Mouse (Mus musculus) liver, embryonic 11.5 days (tissue): ENCODE measurements around the gene Gtf2a2. TPM values are rescaled to one million over a fixed set of nuclear protein-coding genes. Genes with fewer than 3 reads are reported as not detected.
A peak's percentile ranks its signal among the peaks of the same experiment; 100 is the strongest.

ENCODE experiments used
- ATAC-seq: fragments of 200-750 bp; cut with Nextera tagmentation; replicated peaks from 2 replicates; pipeline ENCODE4 v1.8.0; 2017; ENCODE audit warnings: moderate number of reproducible peaks, mild to moderate bottlenecking, moderate TSS enrichment, moderate library complexity; ENCODE audit not compliant: low FRiP score
- DNase-seq: peaks from one replicate; pipeline ENCODE4 v3.0.0-alpha.2; 2017; ENCODE audit warnings: low spot score
- H3K27ac ChIP-seq: fragments of 300-500 bp; sonication (generic); 2 replicates; pipeline ENCODE4 v1.5.1; 2014; ENCODE audit warnings: mild to moderate bottlenecking, low read depth, low read length, control low read depth
- H3K27me3 ChIP-seq: fragments of 300-500 bp; sonication (generic); replicated peaks from 2 replicates; pipeline ENCODE4 v1.6.1; 2014; ENCODE audit warnings: low read length, mixed read lengths; ENCODE audit not compliant: control insufficient read depth, insufficient read depth
- H3K36me3 ChIP-seq: fragments of 300-500 bp; sonication (generic); 2 replicates; pipeline ENCODE4 v1.6.1; 2014; ENCODE audit warnings: mild to moderate bottlenecking, low read length, moderate library complexity, mixed read lengths; ENCODE audit not compliant: control insufficient read depth, insufficient read depth
- H3K4me1 ChIP-seq: fragments of 300-500 bp; sonication (generic); replicated peaks from 2 replicates; pipeline ENCODE4 v1.6.1; 2014; ENCODE audit warnings: low read length, mixed read lengths; ENCODE audit not compliant: control insufficient read depth, insufficient read depth
- H3K4me2 ChIP-seq: fragments of 300-500 bp; sonication (generic); 2 replicates; pipeline ENCODE4 v1.6.1; 2014; ENCODE audit warnings: mild to moderate bottlenecking, control low read depth, moderate library complexity
- H3K4me3 ChIP-seq: fragments of 300-500 bp; sonication (generic); 2 replicates; pipeline ENCODE4 v1.5.1; 2014; ENCODE audit warnings: low read depth, low read length, control low read depth
- H3K9ac ChIP-seq: fragments of 300-500 bp; sonication (generic); 2 replicates; pipeline ENCODE4 v1.6.1; 2014; ENCODE audit warnings: low read depth, low read length, control low read depth
- H3K9me3 ChIP-seq: fragments of 300-500 bp; sonication (generic); 2 replicates; pipeline ENCODE4 v1.6.1; 2016; ENCODE audit warnings: low read length, inconsistent platforms, mixed read lengths; ENCODE audit not compliant: control insufficient read depth
- WGBS: fragments of 180-500 bp; shearing (Covaris S2); extraction: QIAGEN DNeasy Blood & Tissue Kit; methylation state at CpG from one replicate; pipeline ENCODE4 v1.1.7; 2014; 5-methylcytosine and 5-hydroxymethylcytosine counted together
- polyA plus RNA-seq: library from polyadenylated mRNA; unstranded; fragments of >200 nt; fragmentation: Nextera tagmentation; extraction: Ambion mirVana; gene quantifications from 2 replicates; pipeline ENCODE4 v1.2.1, GENCODE M21; 2014

Gtf2a2 gene
- polyA plus RNA-seq, 1 experiment from 2014 or later: 249 TPM

DNA sequence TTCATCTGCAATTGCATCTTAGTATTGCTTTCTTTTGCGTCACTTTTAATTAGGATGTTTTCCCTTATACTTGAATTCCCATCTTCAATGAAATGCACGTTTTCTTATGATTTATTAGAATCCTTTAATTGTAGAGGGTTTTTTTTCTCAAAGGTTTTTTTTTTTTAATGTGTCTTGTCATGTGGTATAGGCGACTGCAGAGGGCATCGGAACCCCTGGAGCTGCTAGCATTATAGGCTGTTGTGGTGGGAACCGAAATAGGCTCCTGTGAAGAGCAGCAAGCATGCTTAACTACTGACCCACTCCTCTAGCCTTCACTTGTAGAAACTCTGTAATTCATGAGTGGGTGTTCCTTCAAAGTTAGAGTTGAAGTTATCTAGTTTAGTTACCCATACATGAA is 22.0 kb upstream of the Gtf2a2 start:
- Histone ChIP-seq H3K36me3 (0 out of 2 replicates have a peak, but pooled peaks cover 2% of the 10 kb centered on the region), H3K27ac (no peak overlapping the region), H3K4me1 (peaks cover 28% of the 10 kb centered on the region)

GRCm38 (mm10) chr9:69992841-69993277 is 19.5 kb upstream of the Gtf2a2 start:
- no peak overlapping the region for H3K9ac ChIP-seq
- ATAC-seq (no peak), DNase-seq (no peak)
- peak overlapping the region; percentile 53; the same call in 1 of the 2 replicates for H3K27ac ChIP-seq
- H3K9me3 ChIP-seq: no peaks in the 10 kb centered on the region
- no peak overlapping the region for H3K4me3 ChIP-seq
- 40% methylated on average over 5 of the region's 5 CpGs for WGBS
- peaks cover 28% of the 10 kb centered on the region for H3K4me1 ChIP-seq
- peaks cover 16% of the 10 kb centered on the region; the same call in 1 of the 2 replicates for H3K36me3 ChIP-seq
- H3K27me3 ChIP-seq: no peaks in the 10 kb centered on the region
- peak overlapping the region; percentile 36 for H3K4me2 ChIP-seq

More for the DNA sequence above, 22.0 kb upstream of the Gtf2a2 start:
- DNase-seq (no peak), ATAC-seq (no peak)
- Histone ChIP-seq H3K27me3 (no peaks in the 10 kb centered on the region), H3K4me2 (peak overlapping the region; percentile 71), H3K9ac (peak overlapping the region; percentile 90), H3K9me3 (no peaks in the 10 kb centered on the region), H3K4me3 (peak overlapping the region; percentile 91)
- WGBS: 16% methylated on average over 5 of the region's 5 CpGs

GRCm38 (mm10) chr9:69993479-69993878 is 18.9 kb upstream of the Gtf2a2 start:
- Histone ChIP-seq H3K9ac (no peak overlapping the region), H3K9me3 (no peaks in the 10 kb centered on the region), H3K4me2 (peak overlapping the region; percentile 22; the same call in 1 of the 2 replicates), H3K27me3 (no peaks in the 10 kb centered on the region), H3K4me3 (no peak overlapping the region), H3K27ac (0 out of 2 replicates have a peak overlapping the region, but pooled peaks have one; percentile 53), H3K36me3 (peaks cover 19% of the 10 kb centered on the region), H3K4me1 (peaks cover 28% of the 10 kb centered on the region)
- DNase-seq (no peak), ATAC-seq (no peak)
- WGBS: 61% methylated on average over 1 of the region's 1 CpGs

DNA sequence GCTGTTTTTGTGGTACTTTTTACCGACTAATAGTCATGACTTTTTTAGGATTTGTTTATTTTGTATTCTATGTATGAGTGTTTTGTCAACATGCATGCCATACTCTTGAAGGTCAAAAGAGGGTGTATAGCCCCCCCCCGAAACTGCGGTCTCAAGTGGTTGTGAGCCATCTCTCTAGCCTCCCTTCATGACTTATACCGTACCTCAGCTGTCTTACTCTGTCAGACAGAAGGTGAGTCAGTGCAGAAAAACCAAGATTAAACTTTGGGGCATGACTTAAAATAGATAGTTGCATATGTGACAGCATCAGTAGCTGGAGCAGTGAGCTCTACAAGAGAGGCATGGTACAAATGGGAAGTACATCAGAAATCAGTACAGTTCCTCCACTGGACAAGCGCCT is 17.8 kb upstream of the Gtf2a2 start:
- no peak overlapping the region for H3K27ac ChIP-seq
- no peak for DNase-seq
- H3K36me3 ChIP-seq: peaks cover 30% of the 10 kb centered on the region
- 88% methylated on average over 5 of the region's 5 CpGs for WGBS
- ATAC-seq: no peak
- H3K9me3 ChIP-seq: no peaks in the 10 kb centered on the region
- H3K4me3 ChIP-seq: no peak overlapping the region
- H3K4me1 ChIP-seq: peaks cover 28% of the 10 kb centered on the region
- H3K9ac ChIP-seq: no peak overlapping the region
- no peak overlapping the region for H3K4me2 ChIP-seq
- H3K27me3 ChIP-seq: no peaks in the 10 kb centered on the region

DNA sequence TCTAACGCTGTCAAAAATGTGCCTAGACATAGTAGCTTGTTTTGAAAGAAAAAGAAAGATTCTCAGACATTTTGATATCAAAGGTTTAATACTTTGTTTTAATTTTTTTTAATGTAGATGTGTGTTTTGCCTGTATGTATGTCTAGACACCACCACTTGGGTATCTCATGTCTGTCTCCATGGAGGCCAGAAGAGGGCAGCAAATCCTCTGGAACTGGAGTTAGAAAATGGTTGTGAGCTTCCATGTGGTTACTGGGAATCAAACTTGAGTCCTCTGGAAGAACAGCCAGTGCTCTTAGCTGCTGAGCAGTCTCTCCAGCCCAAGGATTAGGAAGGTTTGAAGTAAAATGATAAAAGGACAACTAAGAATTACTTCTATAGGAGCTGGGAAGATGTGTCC is 13.0 kb upstream of the Gtf2a2 start:
- no peak for DNase-seq
- 91% methylated on average over 1 of the region's 1 CpGs for WGBS
- peaks cover 52% of the 10 kb centered on the region for H3K36me3 ChIP-seq

GRCm38 (mm10) chr9:70003516-70003915 is 8.8 kb upstream of the Gtf2a2 start:
- 90% methylated on average over 10 of the region's 10 CpGs for WGBS
- Histone ChIP-seq H3K36me3 (peaks cover 35% of the 10 kb centered on the region), H3K4me1 (no peaks in the 10 kb centered on the region), H3K27ac (no peak overlapping the region), H3K27me3 (no peaks in the 10 kb centered on the region), H3K9ac (no peak overlapping the region), H3K9me3 (no peaks in the 10 kb centered on the region), H3K4me2 (no peak overlapping the region), H3K4me3 (no peak overlapping the region)
- ATAC-seq (no peak), DNase-seq (no peak)

More for the DNA sequence above, 13.0 kb upstream of the Gtf2a2 start:
- Histone ChIP-seq H3K27ac (no peak overlapping the region), H3K4me3 (no peak overlapping the region), H3K27me3 (no peaks in the 10 kb centered on the region), H3K9ac (no peak overlapping the region), H3K9me3 (no peaks in the 10 kb centered on the region), H3K4me1 (no peaks in the 10 kb centered on the region), H3K4me2 (no peak overlapping the region)
- ATAC-seq: no peak

DNA sequence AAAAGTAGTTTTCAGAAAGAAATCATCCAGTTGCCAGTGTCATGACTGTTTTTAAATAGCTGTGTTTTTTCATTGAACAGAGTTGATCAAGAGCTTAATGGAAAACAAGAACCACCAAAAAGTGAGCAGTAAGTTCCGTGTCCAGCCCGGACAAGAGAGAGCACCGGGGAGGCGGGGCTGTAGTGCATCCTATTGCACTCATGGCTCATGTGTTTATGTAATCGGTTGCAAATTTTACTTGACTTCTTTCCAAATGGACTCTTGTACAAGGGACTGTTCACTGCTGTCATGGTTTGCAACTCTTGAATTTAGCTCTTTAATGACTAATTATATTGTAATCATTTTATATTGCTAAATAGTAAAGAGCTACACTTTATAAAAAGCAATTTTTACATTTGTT is 5.4 kb upstream of the Gtf2a2 start:
- Histone ChIP-seq H3K4me1 (peaks cover 3% of the 10 kb centered on the region), H3K27ac (no peak overlapping the region), H3K27me3 (no peaks in the 10 kb centered on the region), H3K9me3 (no peaks in the 10 kb centered on the region), H3K4me3 (no peak overlapping the region), H3K4me2 (no peak overlapping the region), H3K9ac (no peak overlapping the region), H3K36me3 (peaks cover 14% of the 10 kb centered on the region; the same call in 1 of the 2 replicates)
- DNase-seq: no peak
- 91% methylated on average over 5 of the region's 5 CpGs for WGBS
- ATAC-seq: no peak

GRCm38 (mm10) chr9:70007506-70008248 is 4.7 kb upstream of the Gtf2a2 start:
- no peak overlapping the region for H3K4me2 ChIP-seq
- no peak for DNase-seq
- no peaks in the 10 kb centered on the region for H3K27me3 ChIP-seq
- no peak for ATAC-seq
- H3K27ac ChIP-seq: no peak overlapping the region
- H3K9ac ChIP-seq: no peak overlapping the region
- no peak overlapping the region for H3K4me3 ChIP-seq
- H3K9me3 ChIP-seq: no peaks in the 10 kb centered on the region
- 88% methylated on average over 14 of the region's 14 CpGs for WGBS
- H3K36me3 ChIP-seq: peaks cover 14% of the 10 kb centered on the region; the same call in 1 of the 2 replicates
- H3K4me1 ChIP-seq: peaks cover 3% of the 10 kb centered on the region
